Mouse (Mus musculus): ENCODE results near the gene Six5. TPM values are rescaled to one million over a fixed set of nuclear protein-coding genes. Genes with fewer than 3 reads are reported as not detected.

Gene Six5
- total and polyA plus RNA-seq, 3 experiments = 7.1 to 26.0 (median 8.2) TPM

DNA sequence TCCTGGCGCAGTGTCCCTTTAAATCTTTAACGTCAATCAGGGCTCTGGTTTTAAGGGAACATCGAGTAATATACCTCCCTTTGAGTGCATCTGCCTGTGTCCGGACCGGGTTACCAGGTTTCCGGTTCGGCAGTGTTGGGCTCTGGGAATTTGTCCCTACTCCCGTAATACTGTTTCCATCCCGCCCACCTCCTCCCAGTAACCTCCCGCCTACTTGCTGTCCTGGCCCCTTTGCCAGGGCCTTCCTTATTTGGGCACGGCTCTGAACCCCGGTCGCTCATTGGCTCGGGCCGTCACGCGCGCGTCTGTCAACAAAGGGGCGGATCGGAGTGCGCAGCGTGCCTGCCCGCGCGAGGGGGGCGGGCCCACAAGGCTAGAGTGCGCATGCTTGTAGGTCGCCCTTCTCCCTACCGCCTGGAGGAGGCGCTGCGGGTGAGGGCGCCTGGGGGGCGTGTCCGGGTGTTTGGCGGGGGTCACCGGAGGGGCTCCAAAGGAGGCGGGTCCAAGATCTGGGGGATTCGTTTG, 37.0 kb downstream of the Six5 start:
- Histone ChIP-seq H3K27ac (peak overlapping the region; percentile 85), H3K79me2 (replicated peaks; ENCODE audit: control insufficient read depth, insufficient read depth, low read length) (peaks cover 3% of the 10 kb centered on the region), H3K27me3 (ENCODE audit: control insufficient read depth, insufficient read depth, low read length) (no peaks in the 10 kb centered on the region), H3K4me3 (peak overlapping the region; percentile 54), H3K36me3 (ENCODE audit: control insufficient read depth, insufficient read depth, low read length) (no peaks in the 10 kb centered on the region), H3K4me1 (ENCODE audit: control insufficient read depth, insufficient read depth, low read length) (peaks cover 4% of the 10 kb centered on the region), H3K9ac (ENCODE audit: low read depth, low read length) (peak overlapping the region; percentile 46)
- under 1% methylated on average over 39 of the region's 39 CpGs for WGBS
- intact Hi-C loops (cut with DNase I) = loop anchor here (5.0 kb wide), 1 partner anchor 59 kb away; no protein-coding TSS in a partner anchor
- TF ChIP-seq EP300 (IDR thresholded peaks at IDR 0.05; ENCODE audit: insufficient read depth, low read depth, low read length) = peak; percentile 87
- TF ChIP-seq CTCF (IDR thresholded peaks at IDR 0.05) = peak; percentile 91
- TF ChIP-seq POLR2A (IDR thresholded peaks at IDR 0.05; ENCODE audit: insufficient read depth, low read depth, low read length) = peak; percentile 52; the same call in 1 of the 2 replicates
- peak; percentile 95 to 98 for DNase-seq

DNA sequence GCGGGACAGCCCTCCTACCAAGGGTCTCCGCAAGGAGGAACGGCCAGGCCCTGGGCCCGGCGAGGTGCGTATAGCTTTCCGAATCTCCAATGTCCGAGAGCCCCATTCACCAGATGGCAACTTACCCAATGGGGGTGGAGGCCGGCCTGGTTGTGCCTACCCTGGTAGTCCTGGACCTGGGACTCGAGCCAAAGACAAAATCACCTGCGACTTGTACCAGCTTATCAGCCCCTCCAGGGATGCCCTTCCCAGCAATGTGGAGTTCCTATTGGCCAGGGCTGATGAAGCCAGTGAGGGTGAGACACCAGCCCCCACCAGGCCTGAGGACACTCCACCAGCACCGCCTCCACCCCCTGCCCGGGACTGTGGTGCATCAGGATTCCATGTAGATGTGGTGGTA, 41.8 kb downstream of the Six5 start:
- H3K27me3 ChIP-seq (ENCODE audit: control insufficient read depth, insufficient read depth, low read length) = no peaks in the 10 kb centered on the region
- H3K36me3 ChIP-seq (ENCODE audit: control insufficient read depth, insufficient read depth, low read length) = no peaks in the 10 kb centered on the region
- intact Hi-C loops (cut with DNase I) = no loop called here
- H3K27ac ChIP-seq = no peak overlapping the region
- peaks cover 2% of the 10 kb centered on the region; the same call in 1 of the 2 replicates for H3K4me1 ChIP-seq (ENCODE audit: control insufficient read depth, insufficient read depth, low read length)
- no peak overlapping the region for H3K4me3 ChIP-seq
- peaks cover 2% of the 10 kb centered on the region for H3K79me2 ChIP-seq (replicated peaks; ENCODE audit: control insufficient read depth, insufficient read depth, low read length)
- 92% methylated on average over 13 of the region's 13 CpGs for WGBS
- TF ChIP-seq CTCF (IDR thresholded peaks at IDR 0.05) (no peak), POLR2A (IDR thresholded peaks at IDR 0.05; ENCODE audit: insufficient read depth, low read depth, low read length) (no peak), EP300 (IDR thresholded peaks at IDR 0.05; ENCODE audit: insufficient read depth, low read depth, low read length) (no peak)
- no peak for DNase-seq
- no peak overlapping the region for H3K9ac ChIP-seq (ENCODE audit: low read depth, low read length)

DNA sequence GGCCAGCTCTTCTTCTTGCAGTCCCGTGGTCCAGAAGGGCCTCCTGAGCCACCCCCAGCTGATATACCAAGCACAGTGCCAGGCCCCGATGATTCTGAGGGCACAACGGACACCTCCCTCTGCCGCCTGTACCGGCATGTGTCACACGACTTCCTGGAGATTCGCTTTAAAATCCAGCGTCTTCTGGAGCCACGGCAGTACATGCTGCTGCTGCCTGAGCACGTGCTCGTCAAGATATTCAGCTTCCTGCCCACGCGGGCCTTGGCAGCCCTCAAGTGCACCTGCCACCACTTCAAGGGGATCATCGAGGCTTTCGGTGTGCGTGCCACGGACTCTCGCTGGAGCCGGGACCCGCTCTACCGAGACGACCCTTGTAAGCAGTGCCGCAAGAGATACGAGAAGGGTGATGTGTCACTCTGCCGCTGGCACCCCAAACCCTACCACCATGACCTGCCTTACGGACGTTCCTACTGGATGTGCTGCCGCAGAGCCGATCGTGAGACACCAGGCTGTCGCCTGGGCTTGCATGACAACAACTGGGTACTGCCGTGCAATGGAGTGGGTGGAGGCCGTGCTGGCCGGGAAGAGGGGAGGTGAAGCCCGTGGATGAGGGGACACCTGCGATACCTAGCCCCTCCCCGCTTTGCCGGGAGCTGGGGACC, 42.4 kb downstream of the Six5 start:
- no peak overlapping the region for H3K4me3 ChIP-seq
- H3K27ac ChIP-seq = no peak overlapping the region
- WGBS = 90% methylated on average over 38 of the region's 38 CpGs
- peaks cover 2% of the 10 kb centered on the region for H3K79me2 ChIP-seq (replicated peaks; ENCODE audit: control insufficient read depth, insufficient read depth, low read length)
- H3K9ac ChIP-seq (ENCODE audit: low read depth, low read length) = no peak overlapping the region
- H3K4me1 ChIP-seq (ENCODE audit: control insufficient read depth, insufficient read depth, low read length) = peaks cover 2% of the 10 kb centered on the region; the same call in 1 of the 2 replicates
- TF ChIP-seq CTCF (IDR thresholded peaks at IDR 0.05) = no peak
- TF ChIP-seq POLR2A (IDR thresholded peaks at IDR 0.05; ENCODE audit: insufficient read depth, low read depth, low read length) = no peak
- TF ChIP-seq EP300 (IDR thresholded peaks at IDR 0.05; ENCODE audit: insufficient read depth, low read depth, low read length) = no peak
- no peak for DNase-seq
- no peaks in the 10 kb centered on the region for H3K36me3 ChIP-seq (ENCODE audit: control insufficient read depth, insufficient read depth, low read length)
- intact Hi-C loops (cut with DNase I) = no loop called here
- H3K27me3 ChIP-seq (ENCODE audit: control insufficient read depth, insufficient read depth, low read length) = no peaks in the 10 kb centered on the region

DNA sequence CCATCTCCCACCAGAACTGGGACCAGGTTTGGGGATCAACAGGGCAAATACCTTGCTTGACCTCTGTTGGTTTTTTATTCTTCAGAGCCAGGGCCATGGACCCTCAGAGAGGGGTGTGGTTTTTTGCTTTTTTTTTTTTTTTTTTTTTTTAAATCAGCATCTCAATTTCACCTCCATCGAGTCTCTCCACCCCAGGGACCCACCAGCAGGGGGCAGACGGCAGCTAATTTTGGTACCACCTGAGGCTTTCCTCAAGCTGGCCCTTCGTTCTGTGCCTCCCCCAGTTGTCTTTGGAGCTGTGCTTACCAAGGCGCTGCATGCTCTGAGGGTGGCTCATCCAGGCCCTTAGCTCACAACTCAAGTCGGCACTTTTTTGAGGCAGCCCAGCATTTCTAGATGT, 43.0 kb downstream of the Six5 start:
- H3K27me3 ChIP-seq (ENCODE audit: control insufficient read depth, insufficient read depth, low read length) = no peaks in the 10 kb centered on the region
- H3K27ac ChIP-seq = no peak overlapping the region
- intact Hi-C loops (cut with DNase I) = no loop called here
- no peak overlapping the region for H3K4me3 ChIP-seq
- 46% methylated on average over 5 of the region's 5 CpGs for WGBS
- no peaks in the 10 kb centered on the region for H3K4me1 ChIP-seq (ENCODE audit: control insufficient read depth, insufficient read depth, low read length)
- peak; percentile 31 to 53 for DNase-seq
- no peaks in the 10 kb centered on the region for H3K36me3 ChIP-seq (ENCODE audit: control insufficient read depth, insufficient read depth, low read length)
- peaks cover 2% of the 10 kb centered on the region for H3K79me2 ChIP-seq (replicated peaks; ENCODE audit: control insufficient read depth, insufficient read depth, low read length)
- H3K9ac ChIP-seq (ENCODE audit: low read depth, low read length) = no peak overlapping the region
- TF ChIP-seq CTCF (IDR thresholded peaks at IDR 0.05) (peak; percentile 67), EP300 (IDR thresholded peaks at IDR 0.05; ENCODE audit: insufficient read depth, low read depth, low read length) (no peak), POLR2A (IDR thresholded peaks at IDR 0.05; ENCODE audit: insufficient read depth, low read depth, low read length) (no peak)

DNA sequence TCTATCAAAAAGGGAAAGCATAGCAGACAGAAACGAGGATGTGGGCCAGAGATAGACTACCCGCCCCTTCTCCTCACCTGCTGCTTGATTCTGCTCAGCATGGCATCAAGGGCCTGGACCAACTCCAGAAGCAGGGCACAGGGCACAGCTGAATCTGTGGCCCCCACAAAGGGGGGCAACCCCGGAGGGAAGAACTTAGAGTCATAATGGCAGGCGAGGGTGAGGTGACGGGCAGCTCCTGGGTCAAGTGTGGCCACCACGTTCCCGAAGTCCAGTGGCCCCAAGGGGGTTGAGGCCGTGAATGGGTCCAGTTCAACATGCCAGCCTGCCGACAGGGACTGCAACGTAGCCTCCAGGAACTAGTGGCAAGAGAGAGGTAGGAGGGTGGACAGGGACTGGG, 52.4 kb downstream of the Six5 start:
- Histone ChIP-seq H3K4me3 (no peak overlapping the region), H3K27me3 (ENCODE audit: control insufficient read depth, insufficient read depth, low read length) (no peaks in the 10 kb centered on the region), H3K4me1 (ENCODE audit: control insufficient read depth, insufficient read depth, low read length) (no peaks in the 10 kb centered on the region; the same call in 1 of the 2 replicates), H3K27ac (no peak overlapping the region), H3K9ac (ENCODE audit: low read depth, low read length) (no peak overlapping the region), H3K79me2 (replicated peaks; ENCODE audit: control insufficient read depth, insufficient read depth, low read length) (no peaks in the 10 kb centered on the region; the same call in 1 of the 2 replicates), H3K36me3 (ENCODE audit: control insufficient read depth, insufficient read depth, low read length) (no peaks in the 10 kb centered on the region)
- no peak for DNase-seq
- intact Hi-C loops (cut with DNase I) = no loop called here
- WGBS = 84% methylated on average over 10 of the region's 10 CpGs
- TF ChIP-seq POLR2A (IDR thresholded peaks at IDR 0.05; ENCODE audit: insufficient read depth, low read depth, low read length) = no peak
- no peak for TF ChIP-seq CTCF (IDR thresholded peaks at IDR 0.05)
- TF ChIP-seq EP300 (IDR thresholded peaks at IDR 0.05; ENCODE audit: insufficient read depth, low read depth, low read length) = no peak

DNA sequence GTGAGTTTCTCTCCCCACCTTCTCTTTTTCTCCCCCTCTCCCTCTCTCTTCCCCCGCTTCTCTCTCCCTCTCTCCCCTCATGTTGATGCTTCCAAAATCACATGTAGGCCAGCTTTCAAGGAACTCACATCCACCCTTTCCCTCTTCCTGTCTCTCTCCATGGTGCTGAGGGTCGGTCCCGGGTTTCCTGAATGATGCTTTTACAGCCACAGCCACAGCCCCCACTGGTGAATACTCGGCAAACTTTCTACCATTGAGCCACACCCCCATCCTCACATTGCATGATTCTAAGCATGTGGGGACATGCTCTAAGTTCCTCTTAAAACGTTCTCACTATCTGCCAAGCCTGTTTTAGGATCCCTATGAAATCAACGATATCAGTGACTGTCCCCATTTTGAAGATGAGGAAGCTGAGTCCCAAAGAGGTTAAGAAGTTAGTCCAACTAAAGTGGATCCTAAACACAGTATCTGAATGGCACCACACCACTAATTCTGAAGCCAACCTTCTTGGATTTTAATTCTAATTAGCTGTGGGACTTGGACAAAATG, 53.2 kb downstream of the Six5 start:
- no peak overlapping the region for H3K27ac ChIP-seq
- 42% methylated on average over 6 of the region's 6 CpGs for WGBS
- intact Hi-C loops (cut with DNase I) = loop anchor here (1.0 kb wide), 1 partner anchor 15 kb away; no protein-coding TSS in a partner anchor
- TF ChIP-seq EP300 (IDR thresholded peaks at IDR 0.05; ENCODE audit: insufficient read depth, low read depth, low read length) (no peak), POLR2A (IDR thresholded peaks at IDR 0.05; ENCODE audit: insufficient read depth, low read depth, low read length) (no peak), CTCF (IDR thresholded peaks at IDR 0.05) (no peak)
- no peaks in the 10 kb centered on the region for H3K36me3 ChIP-seq (ENCODE audit: control insufficient read depth, insufficient read depth, low read length)
- no peak for DNase-seq
- no peak overlapping the region for H3K9ac ChIP-seq (ENCODE audit: low read depth, low read length)
- no peak overlapping the region for H3K4me3 ChIP-seq
- H3K27me3 ChIP-seq (ENCODE audit: control insufficient read depth, insufficient read depth, low read length) = no peaks in the 10 kb centered on the region
- no peaks in the 10 kb centered on the region; the same call in 1 of the 2 replicates for H3K4me1 ChIP-seq (ENCODE audit: control insufficient read depth, insufficient read depth, low read length)
- H3K79me2 ChIP-seq (replicated peaks; ENCODE audit: control insufficient read depth, insufficient read depth, low read length) = no peaks in the 10 kb centered on the region; the same call in 1 of the 2 replicates

Small RNAs within 50 kb of the gene (microRNA-seq; reads per million reads assigned to microRNA genes)
- 8.1 to 12.3 reads per million in 2 experiments for gene Mir3100

Other genes with a start within 250 kb of the Six5 start
- 1 to 10 TPM; 1.3 to 2.2 TPM for gene Pglyrp1, start 223.3 kb upstream of the Six5 start, total RNA-seq (2021)
- 2.3 and 12.7 TPM in 2 replicates for gene Pglyrp1, start 223.3 kb upstream of the Six5 start, polyA plus RNA-seq (2012; rRNA removed)
- gene Ccdc61, start 184.2 kb upstream of the Six5 start, total RNA-seq (2021) = 1 to 10 TPM; 6.6 to 9.6 TPM
- 11.3 and 12.5 TPM in 2 replicates for gene Ccdc61, start 184.2 kb upstream of the Six5 start, polyA plus RNA-seq (2012; rRNA removed)
- 1 to 10 TPM; 4.3 to 5.1 TPM for gene Nova2, start 168.7 kb upstream of the Six5 start, total RNA-seq (2021)
- 1.5 and 1.7 TPM in 2 replicates for gene Nova2, start 168.7 kb upstream of the Six5 start, polyA plus RNA-seq (2012; rRNA removed)
- gene Nanos2, start 107.2 kb upstream of the Six5 start, total RNA-seq (2021) = not detected
- gene Nanos2, start 107.2 kb upstream of the Six5 start, polyA plus RNA-seq (2012; rRNA removed) = 0.08 TPM in 1 of 2 replicates, not detected in the other
- 1 to 10 TPM; 3.5 to 3.9 TPM for gene Mypop, start 103.3 kb upstream of the Six5 start, total RNA-seq (2021)
- gene Mypop, start 103.3 kb upstream of the Six5 start, polyA plus RNA-seq (2012; rRNA removed) = 3.4 and 4.0 TPM in 2 replicates
- 10 to 100 TPM; 22.5 to 24.5 TPM for gene Irf2bp1, start 90.5 kb upstream of the Six5 start, total RNA-seq (2021)
- 12.7 and 15.1 TPM in 2 replicates for gene Irf2bp1, start 90.5 kb upstream of the Six5 start, polyA plus RNA-seq (2012; rRNA removed)
- gene Foxa3, start 71.1 kb upstream of the Six5 start, total RNA-seq (2021) = not detected
- 0.06 TPM in 1 of 2 replicates, not detected in the other for gene Foxa3, start 71.1 kb upstream of the Six5 start, polyA plus RNA-seq (2012; rRNA removed)
- 10 to 100 TPM; 93.2 to 99.4 TPM for gene Sympk, start 70.2 kb upstream of the Six5 start, total RNA-seq (2021)
- gene Sympk, start 70.2 kb upstream of the Six5 start, polyA plus RNA-seq (2012; rRNA removed) = 54.9 and 61.3 TPM in 2 replicates
- gene Rsph6a, start 39.9 kb upstream of the Six5 start, total RNA-seq (2021) = not detected
- gene Rsph6a, start 39.9 kb upstream of the Six5 start, polyA plus RNA-seq (2012; rRNA removed) = 0.06 TPM in 1 of 2 replicates, not detected in the other
- 10 to 100 TPM; 47.8 to 54.9 TPM for gene Dmwd, start 18.4 kb upstream of the Six5 start, total RNA-seq (2021)
- gene Dmwd, start 18.4 kb upstream of the Six5 start, polyA plus RNA-seq (2012; rRNA removed) = 70.9 and 79.4 TPM in 2 replicates
- 100 to 1,000 TPM; 482 to 516 TPM for gene Dmpk, start 10.7 kb upstream of the Six5 start, total RNA-seq (2021)
- gene Dmpk, start 10.7 kb upstream of the Six5 start, polyA plus RNA-seq (2012; rRNA removed) = 1,225 and 1,460 TPM in 2 replicates
- gene Gm4969, start 23.8 kb downstream of the Six5 start, total RNA-seq (2021) = not detected
- 0.09 TPM in 1 of 2 replicates, not detected in the other for gene Gm4969, start 23.8 kb downstream of the Six5 start, polyA plus RNA-seq (2012; rRNA removed)
- 1 to 10 TPM; 4.5 to 5.2 TPM for gene Fbxo46, start 25.3 kb downstream of the Six5 start, total RNA-seq (2021)
- 3.3 and 5.4 TPM in 2 replicates for gene Fbxo46, start 25.3 kb downstream of the Six5 start, polyA plus RNA-seq (2012; rRNA removed)
- 1 to 10 TPM; 3.8 to 4.6 TPM for gene Qpctl, start 54.7 kb downstream of the Six5 start, total RNA-seq (2021)
- gene Qpctl, start 54.7 kb downstream of the Six5 start, polyA plus RNA-seq (2012; rRNA removed) = 5.3 and 6.3 TPM in 2 replicates
- 10 to 100 TPM; 58.7 to 68.7 TPM for gene Snrpd2, start 55.1 kb downstream of the Six5 start, total RNA-seq (2021)
- gene Snrpd2, start 55.1 kb downstream of the Six5 start, polyA plus RNA-seq (2012; rRNA removed) = 28.6 and 34.7 TPM in 2 replicates
- under 1 TPM in 1 of 2 experiments, not detected in 1; 0.16 TPM for gene Gipr, start 71.5 kb downstream of the Six5 start, total RNA-seq (2021)
- gene Gipr, start 71.5 kb downstream of the Six5 start, polyA plus RNA-seq (2012; rRNA removed) = 2.5 and 3.0 TPM in 2 replicates
- 10 to 100 TPM; 35.6 to 38.7 TPM for gene Eml2, start 81.8 kb downstream of the Six5 start, total RNA-seq (2021)
- gene Eml2, start 81.8 kb downstream of the Six5 start, polyA plus RNA-seq (2012; rRNA removed) = 37.3 and 38.8 TPM in 2 replicates
- gene Gpr4, start 117.9 kb downstream of the Six5 start, total RNA-seq (2021) = 1 to 10 TPM; 6.8 to 7.2 TPM
- gene Gpr4, start 117.9 kb downstream of the Six5 start, polyA plus RNA-seq (2012; rRNA removed) = 17.1 and 22.0 TPM in 2 replicates
- gene Opa3, start 133.7 kb downstream of the Six5 start, total RNA-seq (2021) = 10 to 100 TPM; 59.9 to 66.0 TPM
- 64.6 and 91.3 TPM in 2 replicates for gene Opa3, start 133.7 kb downstream of the Six5 start, polyA plus RNA-seq (2012; rRNA removed)
- 10 to 100 TPM; 25.1 to 30.8 TPM for gene Vasp, start 177.2 kb downstream of the Six5 start, total RNA-seq (2021)
- 43.3 and 51.5 TPM in 2 replicates for gene Vasp, start 177.2 kb downstream of the Six5 start, polyA plus RNA-seq (2012; rRNA removed)
- gene Ppm1n, start 185.5 kb downstream of the Six5 start, total RNA-seq (2021) = under 1 TPM in 1 of 2 experiments, not detected in 1; 0.21 TPM
- 0.09 and 0.33 TPM in 2 replicates for gene Ppm1n, start 185.5 kb downstream of the Six5 start, polyA plus RNA-seq (2012; rRNA removed)
- 100 to 1,000 TPM; 114 to 136 TPM for gene Rtn2, start 188.0 kb downstream of the Six5 start, total RNA-seq (2021)
- 273 and 340 TPM in 2 replicates for gene Rtn2, start 188.0 kb downstream of the Six5 start, polyA plus RNA-seq (2012; rRNA removed)
- 1 to 10 TPM in 1 of 2 experiments, under 1 TPM in 1; 0.89 to 1.1 TPM for gene Fosb, start 215.5 kb downstream of the Six5 start, total RNA-seq (2021)
- 0.94 and 1.1 TPM in 2 replicates for gene Fosb, start 215.5 kb downstream of the Six5 start, polyA plus RNA-seq (2012; rRNA removed)